Mouse (Mus musculus) bone marrow macrophage, adult 2 months (primary cell): ENCODE measurements around the gene Ttll10. TPM values are rescaled to one million over a fixed set of nuclear protein-coding genes. Genes with fewer than 3 reads are reported as not detected.
A peak's percentile ranks its signal among the peaks of the same experiment; 100 is the strongest.

Experiments used
- H3K27ac ChIP-seq: 2 replicates; pipeline ENCODE4 v1.5.1; 2012; ENCODE audit warnings: low read depth, low read length; ENCODE audit not compliant: insufficient read depth
- H3K4me1 ChIP-seq: 2 replicates; pipeline ENCODE4 v1.6.1; 2012; ENCODE audit warnings: low read length; ENCODE audit not compliant: control insufficient read depth, insufficient read depth
- H3K4me3 ChIP-seq: 2 replicates; pipeline ENCODE4 v1.5.1; 2012; ENCODE audit warnings: mild to moderate bottlenecking, low read length, moderate library complexity; ENCODE audit not compliant: insufficient read depth
- CTCF ChIP-seq: IDR thresholded peaks from 2 replicates; pipeline ENCODE4 v1.5.1; 2012; ENCODE audit warnings: low read depth, mild to moderate bottlenecking, low read length, moderate library complexity
- POLR2A ChIP-seq: IDR thresholded peaks from 2 replicates; pipeline ENCODE4 v1.6.1; 2012; ENCODE audit warnings: mild to moderate bottlenecking, low read depth, low read length, borderline replicate concordance
- polyA plus RNA-seq: library from polyadenylated mRNA; stranded (reverse); fragments of >200 nt; gene quantifications from 2 replicates; pipeline ENCODE4 v1.2.4, GENCODE M21; 2012; ENCODE audit not compliant: missing spikeins, insufficient read depth, insufficient read length

The Ttll10 gene
- polyA plus RNA-seq, 1 experiment = not detected

- no peak overlapping the region for H3K27ac ChIP-seq
- peak overlapping the region; percentile 19 for H3K4me3 ChIP-seq
- H3K4me1 ChIP-seq = peaks cover 9% of the 10 kb centered on the region
- TF ChIP-seq POLR2A = no peak
These were observed 8.2 kb upstream of the Ttll10 start for GRCm38 (mm10) chr4:156067256-156067949.

DNA sequence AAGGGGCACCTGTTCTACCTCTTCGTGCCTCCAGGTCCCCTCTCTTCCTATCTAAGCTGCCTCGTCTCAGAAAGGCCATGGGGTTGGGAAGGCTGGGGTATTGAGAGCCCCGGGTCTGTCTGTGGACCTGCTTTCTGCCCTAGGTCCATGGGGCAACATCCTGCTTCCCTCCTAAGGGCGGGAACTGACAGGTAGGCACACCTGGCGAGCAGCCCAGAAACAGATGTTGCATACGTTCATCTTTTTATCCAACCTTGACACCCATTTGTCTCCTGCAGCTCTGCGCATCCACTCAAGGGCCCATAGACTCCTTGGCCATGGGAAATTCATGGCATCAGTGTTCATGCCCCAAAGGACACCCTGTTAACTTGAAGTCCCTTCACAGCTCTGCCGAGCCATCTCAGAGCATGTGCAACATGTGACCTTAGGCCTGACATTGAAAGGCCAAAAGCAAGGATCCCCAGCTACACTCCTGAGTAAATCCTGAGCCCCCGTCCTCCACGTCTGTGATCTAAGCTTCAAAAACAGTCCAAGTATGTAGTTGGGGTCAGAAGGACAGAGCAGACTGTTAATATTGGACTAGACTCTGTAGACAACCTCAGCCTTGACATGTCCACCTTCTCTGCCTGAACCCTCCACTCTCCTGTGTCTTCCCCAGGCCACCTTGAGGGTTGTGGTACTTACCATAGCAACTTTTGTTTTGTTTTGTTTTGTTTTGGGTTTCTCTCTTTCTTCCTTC lies 6.1 kb upstream of the Ttll10 start:
- no peak for TF ChIP-seq POLR2A
- no peak for TF ChIP-seq CTCF
- no peak overlapping the region for H3K27ac ChIP-seq
- H3K4me3 ChIP-seq = no peak overlapping the region
- peaks cover 9% of the 10 kb centered on the region for H3K4me1 ChIP-seq

DNA sequence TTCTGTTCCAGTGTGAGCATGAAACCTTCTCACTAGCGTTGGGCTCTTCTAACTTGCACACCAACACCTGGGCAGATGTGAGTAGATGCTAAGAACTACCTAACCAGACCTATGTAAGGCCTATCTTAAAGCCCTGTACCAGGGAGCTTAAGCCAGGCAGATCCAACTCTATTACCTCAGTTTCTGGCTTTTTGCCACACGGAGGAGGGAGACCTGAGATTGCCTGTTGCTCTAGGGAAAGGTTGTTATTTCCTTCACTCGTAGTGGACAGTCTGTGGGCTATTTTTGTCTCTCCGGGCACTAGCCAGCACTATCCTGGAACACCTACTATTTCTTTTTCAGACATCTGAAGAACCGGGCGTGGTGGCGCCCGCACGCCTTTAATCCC lies 5.3 kb upstream of the Ttll10 start:
- Histone ChIP-seq H3K27ac (no peak overlapping the region), H3K4me1 (peaks cover 9% of the 10 kb centered on the region), H3K4me3 (no peak overlapping the region)
- TF ChIP-seq POLR2A = no peak

DNA sequence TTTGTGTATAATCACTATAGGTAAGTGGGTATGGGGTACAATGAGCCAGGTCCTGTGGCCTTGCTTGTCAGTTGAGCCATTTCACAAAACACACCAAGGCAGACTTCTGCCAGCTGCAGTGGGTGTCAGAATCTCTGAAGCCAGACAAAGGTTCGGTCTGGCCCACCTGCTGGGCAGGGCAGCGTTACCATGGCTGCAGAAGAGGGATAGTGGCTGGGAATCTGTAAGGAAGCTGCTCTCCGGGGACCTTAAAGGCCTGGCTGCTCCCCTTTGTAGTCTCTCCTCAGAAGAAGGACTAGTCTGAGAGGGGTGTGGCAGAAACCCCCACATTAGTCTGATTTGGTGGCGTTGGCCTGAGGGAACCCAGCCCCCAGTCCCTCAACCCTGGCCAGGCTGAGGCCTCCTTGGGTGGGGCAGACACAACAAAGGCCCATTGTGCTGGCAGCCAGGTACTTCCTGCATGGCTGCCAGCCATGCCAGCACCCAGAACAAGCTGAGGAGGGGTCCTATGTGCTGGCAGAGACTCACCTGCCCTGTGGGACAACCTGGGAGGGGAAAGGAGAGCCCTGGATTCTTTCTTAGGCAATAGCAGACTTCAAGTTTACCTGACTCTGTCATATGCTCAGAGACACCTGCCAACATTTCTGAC lies 4.8 kb upstream of the Ttll10 start:
- no peak overlapping the region for H3K4me3 ChIP-seq
- TF ChIP-seq POLR2A (no peak), CTCF (no peak)
- H3K4me1 ChIP-seq = peaks cover 9% of the 10 kb centered on the region
- no peak overlapping the region for H3K27ac ChIP-seq

GRCm38 (mm10) chr4:156059713-156060112 lies 499 bp upstream of the Ttll10 start:
- no peak for TF ChIP-seq CTCF
- TF ChIP-seq POLR2A = no peak
- H3K4me1 ChIP-seq = no peaks in the 10 kb centered on the region
- H3K4me3 ChIP-seq = no peak overlapping the region
- no peak overlapping the region for H3K27ac ChIP-seq

DNA sequence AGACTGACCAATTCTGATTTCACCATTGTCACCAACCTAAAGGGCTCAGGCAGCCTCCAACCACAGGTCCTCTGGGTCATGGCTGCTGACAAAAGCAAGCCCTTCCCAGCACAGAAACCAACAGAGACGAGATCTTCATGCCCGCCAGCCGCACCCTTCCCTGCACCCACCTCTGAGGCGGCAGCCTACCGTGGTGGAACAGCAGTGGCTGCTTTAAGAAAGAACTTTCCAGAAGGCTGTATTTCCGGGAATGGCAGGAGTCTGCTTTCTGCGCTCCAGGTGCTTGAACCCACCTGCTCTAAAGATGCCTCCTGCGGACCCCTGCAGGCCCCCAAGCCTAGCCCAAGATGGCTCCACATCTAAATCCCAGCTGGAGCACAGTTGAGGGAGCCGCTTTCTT lies 388 bp downstream of the Ttll10 start:
- TF ChIP-seq CTCF = no peak
- no peak for TF ChIP-seq POLR2A
- no peaks in the 10 kb centered on the region for H3K4me1 ChIP-seq
- H3K4me3 ChIP-seq = no peak overlapping the region
- no peak overlapping the region for H3K27ac ChIP-seq

DNA sequence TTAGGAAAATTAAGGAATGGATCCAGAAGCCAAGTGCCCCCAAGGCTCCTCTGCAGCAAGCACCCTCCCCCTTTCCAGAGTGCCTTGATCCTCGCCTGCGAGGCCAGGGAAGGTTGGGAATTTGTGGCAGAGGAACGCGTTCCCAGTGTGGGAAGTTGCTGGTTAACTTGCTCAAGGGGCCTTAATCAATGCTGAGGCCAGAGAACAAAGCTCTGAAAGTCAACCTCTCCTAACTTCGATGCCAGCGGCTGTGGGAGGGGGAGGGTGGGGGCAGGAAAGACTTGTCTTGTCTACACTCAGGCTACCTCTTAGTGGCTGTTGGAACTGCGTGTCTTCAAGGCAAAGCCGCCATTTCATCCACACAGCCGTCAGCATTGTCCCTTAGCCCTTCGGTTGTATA lies 1.5 kb downstream of the Ttll10 start:
- no peaks in the 10 kb centered on the region for H3K4me1 ChIP-seq
- H3K4me3 ChIP-seq = no peak overlapping the region
- no peak overlapping the region for H3K27ac ChIP-seq
- TF ChIP-seq POLR2A (no peak), CTCF (no peak)

GRCm38 (mm10) chr4:156055173-156055572 lies 4.0 kb downstream of the Ttll10 start:
- Histone ChIP-seq H3K4me3 (no peak overlapping the region), H3K4me1 (no peaks in the 10 kb centered on the region), H3K27ac (no peak overlapping the region)
- no peak for TF ChIP-seq POLR2A
- no peak for TF ChIP-seq CTCF

- no peaks in the 10 kb centered on the region for H3K4me1 ChIP-seq
- TF ChIP-seq POLR2A = no peak
- TF ChIP-seq CTCF = no peak
- no peak overlapping the region for H3K27ac ChIP-seq
- H3K4me3 ChIP-seq = no peak overlapping the region
These were observed 4.6 kb downstream of the Ttll10 start for GRCm38 (mm10) chr4:156054606-156055005.

GRCm38 (mm10) chr4:156054130-156054529 lies 5.1 kb downstream of the Ttll10 start:
- no peak overlapping the region for H3K4me3 ChIP-seq
- TF ChIP-seq POLR2A (no peak), CTCF (no peak)

DNA sequence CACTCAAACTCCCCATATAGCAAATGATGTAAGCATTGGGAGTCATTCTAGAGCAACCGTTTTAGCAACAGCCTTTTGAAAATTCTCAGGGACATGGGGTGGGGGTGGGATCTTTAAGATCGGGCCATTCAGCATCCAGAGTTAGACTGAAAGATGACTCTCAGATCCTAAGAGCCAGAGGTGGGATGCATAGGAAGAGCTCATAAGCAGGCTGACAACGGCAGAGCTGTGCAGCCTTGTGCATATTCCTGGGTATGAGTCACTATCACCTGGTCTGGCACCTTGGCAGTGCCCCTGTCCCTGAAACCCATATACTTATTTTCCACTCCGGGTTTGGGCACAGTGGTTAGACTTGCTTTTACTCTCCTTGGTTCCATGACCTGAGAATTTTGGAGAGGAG lies 6.1 kb downstream of the Ttll10 start:
- TF ChIP-seq CTCF (no peak), POLR2A (no peak)
- H3K4me3 ChIP-seq = no peak overlapping the region

More at GRCm38 (mm10) chr4:156054130-156054529, 5.1 kb downstream of the Ttll10 start:
- Histone ChIP-seq H3K4me1 (no peaks in the 10 kb centered on the region), H3K27ac (no peak overlapping the region)

More for the DNA sequence above, 6.1 kb downstream of the Ttll10 start:
- Histone ChIP-seq H3K4me1 (no peaks in the 10 kb centered on the region), H3K27ac (no peak overlapping the region)
